Mouse (Mus musculus) splenic B cell, adult 2 months (primary cell): ENCODE measurements around the gene Srrd.

Source experiments
- DNase-seq: peaks from one replicate; pipeline ENCODE4 v3.0.0-alpha.2; 2011; ENCODE audit warnings: low read depth, low spot score
- H3K27me3 ChIP-seq: 2 replicates; pipeline ENCODE4 v1.6.1; 2012; ENCODE audit warnings: mild to moderate bottlenecking, low read length, moderate library complexity, mixed read lengths; ENCODE audit not compliant: control insufficient read depth, poor library complexity, insufficient read depth, severe bottlenecking
- H3K36me3 ChIP-seq: 2 replicates; pipeline ENCODE4 v1.6.1; 2012; ENCODE audit warnings: mild to moderate bottlenecking, low read length, moderate library complexity, mixed read lengths; ENCODE audit not compliant: control insufficient read depth, poor library complexity, insufficient read depth, severe bottlenecking

The Srrd gene

DNA sequence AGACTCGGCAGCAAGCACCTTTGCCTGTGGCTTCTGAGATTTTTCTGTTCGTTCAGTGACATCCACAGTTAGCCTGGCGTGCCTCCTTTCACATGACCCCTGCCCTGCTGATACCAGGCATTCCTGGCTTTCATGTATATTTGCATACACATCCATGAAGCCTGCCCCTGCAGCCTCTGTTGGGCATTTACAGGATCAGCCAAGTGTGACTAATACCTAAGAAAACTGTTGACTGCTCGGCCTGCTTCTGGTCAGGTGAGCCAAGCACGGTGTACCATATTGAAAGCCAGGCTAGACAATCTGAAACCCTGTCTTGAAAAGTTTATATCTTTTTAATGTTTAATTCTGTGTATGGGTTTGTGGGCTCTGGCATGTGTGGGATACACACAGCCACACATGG lies 26.4 kb downstream of the Srrd start:
- Histone ChIP-seq H3K36me3 (no peaks in the 10 kb centered on the region; the same call in none of the 2 replicates), H3K27me3 (no peaks in the 10 kb centered on the region)
- DNase-seq: no peak

DNA sequence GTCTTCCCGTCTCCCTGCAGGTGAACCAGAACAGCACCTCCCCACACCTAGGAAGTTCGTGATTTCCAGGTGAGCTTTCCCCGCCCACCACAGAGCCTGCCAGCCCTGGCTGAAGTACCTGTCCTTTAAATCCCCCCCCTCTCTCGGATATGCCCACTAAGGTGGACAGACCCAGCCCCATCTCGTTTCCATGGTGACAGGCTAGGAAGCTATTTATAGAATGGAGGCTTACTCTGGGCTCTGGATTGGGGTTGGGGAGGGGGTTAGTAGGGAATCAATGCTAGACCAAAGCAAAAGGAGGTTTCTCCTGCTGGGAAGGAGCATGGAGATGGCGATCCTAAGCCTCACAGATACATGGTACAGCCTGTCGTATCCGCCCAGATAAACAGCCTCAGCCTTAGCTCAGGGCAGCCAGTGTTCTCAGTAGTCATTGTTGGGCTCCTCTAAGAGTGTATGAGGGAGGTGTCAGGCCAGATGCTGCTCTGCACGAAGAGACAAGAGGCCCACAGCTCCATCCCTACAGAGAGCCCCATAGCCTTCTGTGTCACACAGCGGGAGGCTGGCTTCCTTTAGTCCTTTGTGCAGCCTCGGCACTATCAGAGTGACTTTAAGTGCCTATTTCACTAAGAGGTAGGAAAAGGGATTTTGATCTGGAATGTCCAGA lies 29.5 kb downstream of the Srrd start:
- H3K27me3 ChIP-seq: no peaks in the 10 kb centered on the region
- DNase-seq: no peak
- H3K36me3 ChIP-seq: no peaks in the 10 kb centered on the region; the same call in none of the 2 replicates

DNA sequence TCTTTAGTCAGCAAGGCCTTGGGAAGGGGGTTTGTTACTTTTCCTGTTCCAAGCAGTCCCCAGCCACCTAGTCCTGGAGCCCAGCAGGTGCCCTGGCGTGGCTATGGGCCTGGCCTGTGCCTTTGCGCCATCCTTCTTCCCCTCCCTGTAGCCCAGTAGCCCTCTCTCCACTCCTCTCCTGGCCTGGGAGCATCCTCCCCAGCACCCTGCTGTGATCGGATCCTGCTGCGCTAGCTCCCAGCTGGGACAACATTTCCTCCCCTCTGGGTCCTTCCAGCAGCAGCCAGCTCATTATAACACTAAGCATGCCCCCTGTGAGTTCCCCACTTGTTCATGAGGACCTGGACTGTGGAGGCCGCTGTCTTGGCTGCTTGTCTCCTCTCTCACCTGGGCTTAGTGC lies 37.0 kb downstream of the Srrd start:
- Histone ChIP-seq H3K27me3 (no peaks in the 10 kb centered on the region), H3K36me3 (peaks cover 4% of the 10 kb centered on the region)
- DNase-seq: no peak

DNA sequence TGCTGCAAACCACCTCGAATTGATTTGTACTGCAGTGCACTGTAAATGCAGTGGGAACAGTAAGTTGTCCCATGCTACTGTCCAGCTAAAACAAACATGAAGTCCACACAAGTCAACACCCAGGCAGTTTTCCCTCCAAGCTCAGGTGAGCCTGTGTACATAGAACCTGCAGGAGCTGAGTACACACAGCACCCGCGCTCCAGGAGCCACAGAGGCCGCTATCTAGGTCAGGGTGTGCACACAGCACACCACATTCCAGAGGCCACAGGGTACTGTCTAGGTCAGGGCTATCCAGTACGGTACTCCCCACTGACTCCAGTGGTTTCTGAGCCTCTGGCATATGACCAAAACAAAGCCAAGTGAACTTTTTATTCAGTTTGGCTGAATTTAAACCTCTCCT lies 40.5 kb downstream of the Srrd start:
- Histone ChIP-seq H3K27me3 (no peaks in the 10 kb centered on the region), H3K36me3 (no peaks in the 10 kb centered on the region; the same call in 1 of the 2 replicates)
- no peak for DNase-seq

DNA sequence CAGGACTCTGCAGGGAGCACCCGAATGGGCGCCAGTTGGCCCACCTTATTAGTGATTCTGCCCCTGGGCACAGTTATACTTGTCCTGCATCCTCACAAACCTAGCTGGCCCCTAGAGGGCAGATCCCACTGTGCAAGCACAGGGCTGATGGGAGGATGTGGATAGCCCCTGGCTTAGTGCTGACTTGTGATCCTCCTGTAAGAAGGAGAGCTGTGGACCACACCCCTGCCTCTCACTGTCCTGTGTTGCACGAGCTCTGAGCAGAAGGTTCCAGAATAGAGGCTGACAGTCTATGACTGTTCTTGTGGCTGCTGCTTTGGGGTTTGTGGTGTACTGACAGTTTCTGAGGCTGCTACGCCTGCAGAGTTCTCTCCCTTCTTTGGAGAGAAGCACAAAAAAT lies 41.1 kb downstream of the Srrd start:
- no peak for DNase-seq
- Histone ChIP-seq H3K27me3 (no peaks in the 10 kb centered on the region), H3K36me3 (no peaks in the 10 kb centered on the region; the same call in 1 of the 2 replicates)

DNA sequence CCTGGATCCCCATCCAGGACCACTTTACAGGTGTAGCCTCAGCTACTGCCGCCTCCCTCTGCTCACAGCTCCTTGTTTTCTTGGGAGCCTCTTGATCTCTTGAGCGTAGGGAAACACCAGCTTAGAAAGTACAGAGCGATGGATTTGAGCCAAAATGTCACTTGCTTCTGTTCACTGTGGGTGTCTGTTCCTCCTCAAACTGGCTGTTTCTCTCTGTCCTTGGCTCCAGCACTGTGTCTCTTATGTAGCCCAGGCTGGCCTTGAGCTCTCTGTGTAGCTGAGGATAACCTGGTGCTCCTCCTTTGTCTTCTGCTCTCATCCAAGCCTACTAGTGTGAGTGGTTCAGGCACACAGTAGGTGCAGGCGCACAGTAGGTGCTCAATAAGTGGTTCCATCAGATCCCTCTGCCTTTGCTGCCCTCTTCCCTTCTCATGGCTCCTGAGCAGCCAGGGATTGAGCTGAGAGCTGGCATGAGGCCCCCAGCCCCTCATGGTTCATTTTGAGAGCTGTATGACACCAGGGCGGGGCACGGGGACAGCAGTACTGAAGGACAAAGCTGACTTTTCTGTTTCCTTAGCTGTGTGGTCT lies 42.0 kb downstream of the Srrd start:
- DNase-seq: no peak
- H3K36me3 ChIP-seq: no peaks in the 10 kb centered on the region

DNA sequence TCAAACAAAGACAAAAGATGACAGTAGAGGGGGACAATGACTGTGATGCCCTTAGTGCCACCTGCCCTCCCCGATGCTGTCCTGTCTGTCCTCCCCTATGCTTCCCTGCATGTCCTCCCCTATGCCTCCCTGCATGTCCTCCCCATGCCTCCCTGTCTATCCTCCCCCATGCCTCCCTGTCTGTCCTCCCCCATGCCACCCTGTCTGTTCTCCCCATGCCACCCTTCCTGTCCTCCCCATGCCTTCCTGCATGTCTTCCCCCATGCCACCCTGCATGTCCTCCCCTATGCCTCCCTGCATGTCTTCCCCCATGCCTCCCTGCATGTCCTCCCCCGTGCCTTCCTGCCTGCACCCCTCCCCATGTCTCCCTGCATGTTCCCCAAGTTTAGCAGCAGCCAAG lies 42.7 kb downstream of the Srrd start:
- H3K36me3 ChIP-seq: no peaks in the 10 kb centered on the region
- DNase-seq: no peak
- H3K27me3 ChIP-seq: no peaks in the 10 kb centered on the region

More for the DNA sequence above, 42.0 kb downstream of the Srrd start:
- H3K27me3 ChIP-seq: no peaks in the 10 kb centered on the region

DNA sequence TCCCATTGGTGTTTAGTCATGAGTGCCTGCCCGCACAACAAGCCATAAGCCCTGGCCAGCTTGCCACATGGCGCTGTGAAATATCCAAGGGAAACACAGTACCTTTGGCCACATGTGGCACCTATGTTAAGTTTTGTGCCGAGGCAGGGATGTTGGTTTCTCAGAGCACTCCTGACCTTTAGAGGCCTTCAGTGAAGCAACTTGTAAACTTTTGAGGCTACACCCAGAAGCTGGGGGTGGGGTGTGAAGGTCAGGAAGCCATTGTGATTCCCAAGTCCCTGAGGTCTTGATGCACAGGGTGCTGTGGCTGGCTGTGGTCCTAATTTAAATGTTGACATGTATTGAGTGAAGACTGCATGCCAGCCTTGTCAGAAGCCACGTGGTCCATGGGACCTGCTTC lies 43.4 kb downstream of the Srrd start:
- no peak for DNase-seq
- Histone ChIP-seq H3K27me3 (no peaks in the 10 kb centered on the region), H3K36me3 (no peaks in the 10 kb centered on the region)

DNA sequence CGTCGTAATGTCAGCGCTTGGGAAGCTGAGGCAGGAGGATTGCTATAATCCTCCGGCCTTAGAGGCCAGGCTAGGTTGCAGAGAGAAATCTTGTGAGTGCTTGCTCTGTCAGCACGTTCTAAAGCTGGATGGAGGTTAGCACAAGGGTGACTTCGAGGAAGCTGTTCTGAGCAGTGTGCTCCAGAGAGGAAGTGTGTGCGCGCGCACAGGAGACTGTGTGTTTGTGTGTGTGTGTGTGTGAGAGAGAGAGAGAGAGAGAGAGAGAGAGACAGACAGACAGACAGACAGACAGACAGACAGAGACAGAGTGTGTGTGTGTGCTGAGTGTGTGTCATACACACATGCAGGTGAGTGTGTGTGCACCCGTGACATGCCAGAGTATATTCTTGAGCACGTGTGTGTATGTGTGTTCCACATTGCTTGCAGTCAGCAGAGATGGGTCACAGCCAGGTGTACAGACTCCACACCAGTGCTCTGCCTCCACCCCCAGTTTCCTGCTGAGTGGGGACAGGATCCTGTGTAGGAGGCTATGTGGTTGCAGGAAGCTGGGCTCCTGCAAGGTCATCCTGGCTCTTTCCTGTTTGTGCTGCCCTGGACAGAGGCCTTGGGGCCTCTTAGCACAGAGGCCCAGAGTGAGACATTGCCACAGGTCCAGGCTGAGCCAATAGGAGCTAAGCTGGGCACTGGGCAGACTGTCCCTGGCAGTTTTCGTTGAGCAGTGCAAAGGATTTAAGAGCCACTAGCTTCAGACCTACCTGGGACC lies 44.4 kb downstream of the Srrd start:
- peak; percentile 47 for DNase-seq

DNA sequence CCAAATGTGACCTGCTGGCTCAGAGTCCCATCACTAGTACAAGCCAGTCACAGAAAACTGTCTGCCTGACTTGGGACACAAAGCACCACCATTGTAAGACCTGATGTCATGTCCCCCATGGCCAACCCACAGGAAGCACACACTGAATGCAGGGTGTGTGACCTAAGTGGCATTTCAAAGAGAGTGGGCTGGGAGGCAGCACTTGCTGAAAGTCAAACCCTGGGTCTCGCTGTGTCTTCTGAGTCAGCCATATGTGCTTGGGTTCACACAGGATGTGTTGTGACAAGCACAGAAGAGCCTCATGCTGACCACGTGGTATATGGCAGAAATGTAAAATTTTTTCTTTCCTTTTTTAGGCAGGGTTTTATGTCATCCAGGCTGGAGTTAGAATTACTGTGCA lies 45.6 kb downstream of the Srrd start:
- DNase-seq: peak; percentile 64
- Histone ChIP-seq H3K27me3 (no peaks in the 10 kb centered on the region), H3K36me3 (no peaks in the 10 kb centered on the region)

More for the DNA sequence above, 44.4 kb downstream of the Srrd start:
- Histone ChIP-seq H3K36me3 (no peaks in the 10 kb centered on the region), H3K27me3 (no peaks in the 10 kb centered on the region)

DNA sequence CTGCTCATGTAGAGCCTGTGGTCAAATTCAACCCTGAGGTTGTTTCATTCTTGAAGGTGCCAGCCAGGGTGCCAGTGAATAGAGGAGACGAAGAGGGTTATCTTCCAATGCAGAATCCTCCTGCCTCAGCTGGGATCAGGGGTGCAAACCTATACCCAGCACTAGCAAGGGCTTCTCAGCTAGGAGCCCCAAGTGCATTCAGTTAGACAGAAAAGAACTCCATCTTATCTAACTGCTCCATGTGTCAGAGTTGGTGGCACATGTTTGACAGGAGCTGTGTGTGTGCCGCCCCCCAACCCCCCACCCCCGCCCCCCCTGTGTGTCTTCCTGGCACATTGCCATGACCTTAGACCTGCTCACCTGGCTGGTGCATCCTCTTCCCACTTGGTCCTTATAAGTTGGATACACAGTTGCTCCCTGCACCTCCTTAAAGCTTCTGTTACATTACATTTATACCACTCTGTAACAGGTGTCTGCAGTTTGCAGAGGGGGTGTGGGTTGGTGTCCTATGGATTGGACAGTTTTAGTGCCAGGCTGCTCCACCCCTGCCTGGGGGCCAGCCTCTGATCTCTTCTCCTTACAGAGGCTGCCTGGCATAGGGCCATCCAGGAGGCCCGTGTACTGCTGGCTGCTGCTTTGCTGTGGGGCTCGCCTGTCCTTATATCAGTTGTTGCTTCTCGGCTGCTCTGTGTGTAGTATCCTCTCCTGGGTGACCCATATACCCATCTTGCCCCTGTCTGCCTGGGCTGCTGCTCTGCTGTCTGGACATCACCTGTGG lies 46.2 kb downstream of the Srrd start:
- no peaks in the 10 kb centered on the region for H3K27me3 ChIP-seq
- no peak for DNase-seq

DNA sequence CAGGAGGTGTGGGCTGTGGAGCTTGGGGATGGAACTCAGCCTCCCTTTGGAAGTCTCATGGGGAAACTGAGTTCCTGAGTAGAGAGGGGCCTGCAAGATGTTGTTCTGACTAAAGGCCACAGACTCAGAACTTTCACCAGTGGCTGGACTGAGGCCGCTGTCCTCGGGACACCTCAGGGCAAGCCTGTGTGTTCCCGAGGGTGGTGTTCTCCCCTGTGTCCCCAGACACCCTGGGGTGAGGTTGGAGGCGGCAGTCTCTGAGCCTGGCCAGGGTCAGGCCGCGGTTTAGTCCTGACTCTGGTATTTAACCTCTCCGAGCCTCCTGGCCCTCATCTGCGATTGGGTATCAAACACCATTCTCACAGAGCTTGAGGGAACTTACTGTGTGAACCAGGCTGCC lies 47.3 kb downstream of the Srrd start:
- no peaks in the 10 kb centered on the region for H3K27me3 ChIP-seq
- no peak for DNase-seq
- no peaks in the 10 kb centered on the region for H3K36me3 ChIP-seq

More for the DNA sequence above, 46.2 kb downstream of the Srrd start:
- H3K36me3 ChIP-seq: no peaks in the 10 kb centered on the region

DNA sequence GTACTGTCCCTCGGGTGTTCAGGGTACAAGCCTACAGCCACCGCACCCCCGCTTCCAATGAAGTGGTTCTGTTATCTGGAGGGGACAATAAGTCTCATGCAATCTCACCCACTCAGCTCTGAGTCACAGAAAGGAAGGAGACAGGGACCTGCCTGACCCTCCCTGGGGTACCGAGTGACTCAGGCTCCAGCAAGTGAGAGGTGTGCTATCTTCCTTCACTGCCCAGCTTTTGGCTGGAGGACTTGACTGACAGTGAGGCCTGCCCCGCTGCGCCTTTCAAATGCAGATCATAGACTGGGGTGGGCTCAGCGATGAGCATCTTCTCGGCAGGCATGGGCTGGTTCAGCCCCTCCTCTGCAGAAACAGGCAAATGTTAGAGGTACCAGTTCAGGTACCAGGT lies 47.7 kb downstream of the Srrd start:
- Histone ChIP-seq H3K36me3 (no peaks in the 10 kb centered on the region), H3K27me3 (no peaks in the 10 kb centered on the region)
- no peak for DNase-seq

DNA sequence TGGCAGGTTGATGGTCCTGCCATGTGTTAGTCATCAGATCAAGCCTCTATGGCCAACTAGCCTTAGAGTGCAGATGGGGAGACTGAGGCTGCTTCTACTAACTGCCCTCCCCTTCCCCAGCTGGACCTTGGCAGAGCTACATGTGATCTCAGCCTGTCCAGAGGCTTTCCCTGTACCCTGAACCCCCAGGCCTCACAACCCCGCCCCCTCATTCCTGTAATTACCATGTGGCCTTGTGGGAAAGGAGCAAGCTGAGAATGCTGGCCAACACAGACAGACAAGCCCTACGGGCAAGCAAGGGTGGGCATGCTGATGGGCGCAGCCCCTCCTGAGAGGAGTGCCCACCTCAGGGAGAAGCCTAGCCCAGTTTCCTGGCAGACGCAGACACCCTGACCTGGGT lies 48.1 kb downstream of the Srrd start:
- DNase-seq: no peak
- no peaks in the 10 kb centered on the region for H3K36me3 ChIP-seq
- no peaks in the 10 kb centered on the region for H3K27me3 ChIP-seq

DNA sequence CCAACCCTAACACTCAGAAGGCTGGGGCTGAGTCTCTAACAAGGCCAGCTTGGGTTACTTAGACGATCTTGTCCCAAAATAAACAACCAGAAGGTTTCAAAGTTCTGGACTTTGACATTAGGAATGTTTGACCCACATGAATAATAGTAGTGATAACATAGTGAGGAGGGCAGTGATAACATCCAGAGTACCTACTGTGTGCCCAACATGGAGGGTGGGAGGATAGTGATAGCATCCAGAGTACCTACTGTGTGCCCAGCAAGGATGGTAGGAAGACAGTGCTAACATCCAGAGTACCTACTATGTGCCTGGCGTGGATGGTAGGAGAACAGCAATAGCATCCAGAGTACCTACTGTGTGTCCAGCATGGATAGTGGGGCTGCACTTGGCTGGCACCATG lies 49.0 kb downstream of the Srrd start:
- Histone ChIP-seq H3K36me3 (no peaks in the 10 kb centered on the region), H3K27me3 (no peaks in the 10 kb centered on the region)
- no peak for DNase-seq
